Mouse (Mus musculus): Measurements from ENCODE around the gene Bmp8a.

Gene Bmp8a

GRCm38 (mm10) chr4:123342642-123343470, at the start of gene Bmp8a:
Bmp8a (minus strand) TSS chr4:123343252.
- in situ Hi-C loops (cut with MboI; ENCODE audit: low pct_unique_long_range_greater_than_20kb in 1 of 2, low sequenced_read_pairs in 2 of 2, unreplicated experiment in 1 of 2): loop anchor here in 1 of 2 experiments (5.0 to 25.0 kb wide), 3 partner anchors 41 to 569 kb away; partner anchors contain the start of genes 4930535I16Rik, Mycbp, Ndufs5 and Rragc

- in situ Hi-C loops (cut with MboI; ENCODE audit: low pct_unique_long_range_greater_than_20kb in 1 of 2, low sequenced_read_pairs in 2 of 2, unreplicated experiment in 1 of 2): no loop called here
Measured at GRCm38 (mm10) chr4:123392187-123392586, 49.1 kb upstream of the Bmp8a start.

GRCm38 (mm10) chr4:123385028-123385427, 42.0 kb upstream of the Bmp8a start:
- in situ Hi-C loops (cut with MboI; ENCODE audit: low pct_unique_long_range_greater_than_20kb in 1 of 2, low sequenced_read_pairs in 2 of 2, unreplicated experiment in 1 of 2): no loop called here

GRCm38 (mm10) chr4:123383173-123383572, 40.1 kb upstream of the Bmp8a start:
- in situ Hi-C loops (cut with MboI; ENCODE audit: low pct_unique_long_range_greater_than_20kb in 1 of 2, low sequenced_read_pairs in 2 of 2, unreplicated experiment in 1 of 2): no loop called here

- in situ Hi-C loops (cut with MboI; ENCODE audit: low pct_unique_long_range_greater_than_20kb in 1 of 2, low sequenced_read_pairs in 2 of 2, unreplicated experiment in 1 of 2): no loop called here
Measured at GRCm38 (mm10) chr4:123382051-123382450, 39.0 kb upstream of the Bmp8a start.

- in situ Hi-C loops (cut with MboI; ENCODE audit: low pct_unique_long_range_greater_than_20kb in 1 of 2, low sequenced_read_pairs in 2 of 2, unreplicated experiment in 1 of 2): no loop called here
Measured at GRCm38 (mm10) chr4:123381598-123381997, 38.5 kb upstream of the Bmp8a start.

GRCm38 (mm10) chr4:123376031-123376430, 33.0 kb upstream of the Bmp8a start:
- in situ Hi-C loops (cut with MboI; ENCODE audit: low pct_unique_long_range_greater_than_20kb in 1 of 2, low sequenced_read_pairs in 2 of 2, unreplicated experiment in 1 of 2): loop anchor here in 1 of 2 experiments (10.0 kb wide), 1 partner anchor 119 kb away; no protein-coding TSS in a partner anchor

GRCm38 (mm10) chr4:123374316-123375008, 31.4 kb upstream of the Bmp8a start:
- in situ Hi-C loops (cut with MboI; ENCODE audit: low pct_unique_long_range_greater_than_20kb in 1 of 2, low sequenced_read_pairs in 2 of 2, unreplicated experiment in 1 of 2): loop anchor here in 1 of 2 experiments (10.0 kb wide), 1 partner anchor 120 kb away; no protein-coding TSS in a partner anchor

- in situ Hi-C loops (cut with MboI; ENCODE audit: low pct_unique_long_range_greater_than_20kb in 1 of 2, low sequenced_read_pairs in 2 of 2, unreplicated experiment in 1 of 2): no loop called here
Measured at GRCm38 (mm10) chr4:123363555-123363954, 20.5 kb upstream of the Bmp8a start.

GRCm38 (mm10) chr4:123360771-123361170, 17.7 kb upstream of the Bmp8a start:
- in situ Hi-C loops (cut with MboI; ENCODE audit: low pct_unique_long_range_greater_than_20kb in 1 of 2, low sequenced_read_pairs in 2 of 2, unreplicated experiment in 1 of 2): no loop called here

- in situ Hi-C loops (cut with MboI; ENCODE audit: low pct_unique_long_range_greater_than_20kb in 1 of 2, low sequenced_read_pairs in 2 of 2, unreplicated experiment in 1 of 2): no loop called here
Measured at GRCm38 (mm10) chr4:123358613-123359012, 15.6 kb upstream of the Bmp8a start.

- in situ Hi-C loops (cut with MboI; ENCODE audit: low pct_unique_long_range_greater_than_20kb in 1 of 2, low sequenced_read_pairs in 2 of 2, unreplicated experiment in 1 of 2): no loop called here
Measured at GRCm38 (mm10) chr4:123355941-123356340, 12.9 kb upstream of the Bmp8a start.

- in situ Hi-C loops (cut with MboI; ENCODE audit: low pct_unique_long_range_greater_than_20kb in 1 of 2, low sequenced_read_pairs in 2 of 2, unreplicated experiment in 1 of 2): no loop called here
Measured at GRCm38 (mm10) chr4:123353271-123353877, 10.3 kb upstream of the Bmp8a start.

GRCm38 (mm10) chr4:123343471-123343789, 378 bp upstream of the Bmp8a start:
- in situ Hi-C loops (cut with MboI; ENCODE audit: low pct_unique_long_range_greater_than_20kb in 1 of 2, low sequenced_read_pairs in 2 of 2, unreplicated experiment in 1 of 2): loop anchor here in 1 of 2 experiments (5.0 to 25.0 kb wide), 3 partner anchors 41 to 569 kb away; partner anchors contain the start of genes 4930535I16Rik, Mycbp, Ndufs5 and Rragc

GRCm38 (mm10) chr4:123342091-123342641, 886 bp downstream of the Bmp8a start:
- in situ Hi-C loops (cut with MboI; ENCODE audit: low pct_unique_long_range_greater_than_20kb in 1 of 2, low sequenced_read_pairs in 2 of 2, unreplicated experiment in 1 of 2): loop anchor here in 1 of 2 experiments (5.0 to 25.0 kb wide), 3 partner anchors 40 to 570 kb away; partner anchors contain the start of genes 4930535I16Rik, Mycbp, Ndufs5 and Rragc

GRCm38 (mm10) chr4:123340232-123340631, 2.8 kb downstream of the Bmp8a start:
- in situ Hi-C loops (cut with MboI; ENCODE audit: low pct_unique_long_range_greater_than_20kb in 1 of 2, low sequenced_read_pairs in 2 of 2, unreplicated experiment in 1 of 2): loop anchor here in 1 of 2 experiments (5.0 to 25.0 kb wide), 3 partner anchors 38 to 572 kb away; partner anchors contain the start of genes 4930535I16Rik, Mycbp, Ndufs5 and Rragc

- in situ Hi-C loops (cut with MboI; ENCODE audit: low pct_unique_long_range_greater_than_20kb in 1 of 2, low sequenced_read_pairs in 2 of 2, unreplicated experiment in 1 of 2): loop anchor here in 1 of 2 experiments (25.0 kb wide), 2 partner anchors 375 to 575 kb away; partner anchors contain the start of genes 4930535I16Rik, Mycbp, Ndufs5 and Rragc
Measured at GRCm38 (mm10) chr4:123337693-123338092, 5.4 kb downstream of the Bmp8a start.

Measured in mouse embryonic stem cell (cell line).